Mouse (Mus musculus) CH12.LX (cell line): ENCODE data around the gene Cenpt. TPM values are rescaled to one million over a fixed set of nuclear protein-coding genes. Genes with fewer than 3 reads are reported as not detected.

Experiments used
- DNase-seq: peaks from one replicate; pipeline ENCODE4 v3.0.0-alpha.2; 2013; ENCODE audit errors: extremely low read depth
- H3K27ac ChIP-seq: 2 replicates; pipeline ENCODE4 v1.5.1; 2012; ENCODE audit warnings: low read depth, mild to moderate bottlenecking, control low read depth, moderate library complexity; ENCODE audit not compliant: insufficient read depth
- H3K27me3 ChIP-seq: replicated peaks from 2 replicates; pipeline ENCODE3; 2012; ENCODE audit warnings: inconsistent platforms
- H3K36me3 ChIP-seq, 2 experiments: replicated peaks in 1 of 2; 2 replicates each; pipeline versions ENCODE3 to v1.6.1; 2012; ENCODE audit warnings: inconsistent platforms in 1 of 2, low read length in 1 of 2, mild to moderate bottlenecking in 1 of 2, mixed read lengths in 1 of 2, moderate library complexity in 1 of 2; ENCODE audit not compliant: control insufficient read depth in 1 of 2, insufficient read depth in 1 of 2
- H3K4me1 ChIP-seq, 2 experiments: 2 replicates each; pipeline ENCODE4 v1.6.1; 2012; ENCODE audit warnings: inconsistent platforms in 1 of 2, moderate library complexity in 1 of 2; ENCODE audit not compliant: insufficient read depth in 2 of 2, control insufficient read depth in 1 of 2
- H3K4me2 ChIP-seq: 2 replicates; pipeline ENCODE4 v1.6.1; 2012; ENCODE audit warnings: low read depth, mild to moderate bottlenecking, control low read depth; ENCODE audit not compliant: poor library complexity, insufficient read depth, severe bottlenecking
- H3K4me3 ChIP-seq, 3 experiments: fragments of 150-350 bp in 1 of 3; sonication (generic) in 1 of 3; replicated peaks in 1 of 3; 2 replicates each; pipeline versions ENCODE3 to v1.5.1; 2011 to 2012; ENCODE audit warnings: low read depth in 2 of 3, low read length in 2 of 3, mild to moderate bottlenecking in 2 of 3, moderate library complexity in 2 of 3, control low read depth in 1 of 3, improper control_type of control experiment in 1 of 3, inconsistent platforms in 1 of 3, mixed read lengths in 1 of 3; ENCODE audit not compliant: poor library complexity in 1 of 3
- H3K79me2 ChIP-seq: replicated peaks from 2 replicates; pipeline ENCODE4 v1.6.1; 2012; ENCODE audit warnings: mild to moderate bottlenecking, moderate library complexity; ENCODE audit not compliant: control insufficient read depth, poor library complexity, insufficient read depth, severe bottlenecking; ENCODE audit errors: extremely low read depth
- H3K9ac ChIP-seq: 2 replicates; pipeline ENCODE4 v1.6.1; 2012; ENCODE audit warnings: low read depth, mild to moderate bottlenecking, control low read depth, moderate library complexity; ENCODE audit not compliant: insufficient read depth
- H3K9me3 ChIP-seq: replicated peaks from 2 replicates; pipeline ENCODE3; 2012; ENCODE audit warnings: low read length, inconsistent platforms, mixed read lengths
- BHLHE40 ChIP-seq: IDR thresholded peaks from 2 replicates; pipeline ENCODE4 v1.6.1; 2011; ENCODE audit warnings: mild to moderate bottlenecking, low read depth, low read length, improper control_type of control experiment
- CHD1 ChIP-seq: IDR thresholded peaks from 2 replicates; pipeline ENCODE4 v1.6.1; 2012; ENCODE audit warnings: low read depth, low read length, improper control_type of control experiment, inconsistent platforms
- CHD2 ChIP-seq: IDR thresholded peaks from 2 replicates; pipeline ENCODE4 v1.6.1; 2011; ENCODE audit warnings: low read length, improper control_type of control experiment
- CTCF ChIP-seq, 2 experiments: IDR thresholded peaks in 1 of 2; conservative IDR thresholded peaks in 1 of 2; 2 replicates each; pipeline ENCODE4 v1.5.1; 2011 to 2012; ENCODE audit warnings: low read depth in 2 of 2, low read length in 2 of 2, improper control_type of control experiment in 1 of 2, inconsistent platforms in 1 of 2, mild to moderate bottlenecking in 1 of 2, moderate library complexity in 1 of 2
- E2F4 ChIP-seq: IDR thresholded peaks from 2 replicates; pipeline ENCODE4 v1.6.1; 2011; ENCODE audit warnings: low read depth, low read length, improper control_type of control experiment; ENCODE audit not compliant: insufficient replicate concordance
- EP300 ChIP-seq: IDR thresholded peaks from 2 replicates; pipeline ENCODE4 v1.6.1; 2011; ENCODE audit warnings: low read length, improper control_type of control experiment
- ETS1 ChIP-seq: conservative IDR thresholded peaks from 2 replicates; pipeline ENCODE4 v1.6.1; 2012; ENCODE audit warnings: low read depth, mild to moderate bottlenecking, inconsistent platforms, low read length, improper control_type of control experiment, moderate library complexity
- GABPA ChIP-seq: IDR thresholded peaks from 2 replicates; pipeline ENCODE4 v1.6.1; 2012; ENCODE audit warnings: low read depth, low read length, improper control_type of control experiment, inconsistent platforms; ENCODE audit not compliant: insufficient replicate concordance
- HCFC1 ChIP-seq: IDR thresholded peaks from 2 replicates; pipeline ENCODE4 v1.6.1; 2012; ENCODE audit warnings: low read depth, mild to moderate bottlenecking, inconsistent platforms, low read length, improper control_type of control experiment
- IRF4 ChIP-seq: IDR thresholded peaks from 2 replicates; pipeline ENCODE4 v1.6.1; 2014; ENCODE audit warnings: low read depth, mild to moderate bottlenecking, inconsistent platforms, low read length, improper control_type of control experiment
- JUN ChIP-seq: IDR thresholded peaks from 2 replicates; pipeline ENCODE4 v1.6.1; 2011; ENCODE audit warnings: low read depth, mild to moderate bottlenecking, low read length, improper control_type of control experiment, moderate library complexity; ENCODE audit not compliant: insufficient read depth
- JUND ChIP-seq: conservative IDR thresholded peaks from 2 replicates; pipeline ENCODE4 v1.6.1; 2011; ENCODE audit warnings: low read depth, low read length, improper control_type of control experiment
- KAT2A ChIP-seq: IDR thresholded peaks from 2 replicates; pipeline ENCODE4 v1.6.1; 2012; ENCODE audit warnings: low read length, improper control_type of control experiment, inconsistent platforms; ENCODE audit not compliant: insufficient replicate concordance
- MAFK ChIP-seq: IDR thresholded peaks from 2 replicates; pipeline ENCODE4 v1.6.1; 2011; ENCODE audit warnings: low read length, improper control_type of control experiment; ENCODE audit not compliant: insufficient replicate concordance
- MEF2A ChIP-seq: IDR thresholded peaks from 2 replicates; pipeline ENCODE4 v1.6.1; 2014; ENCODE audit warnings: low read depth, mild to moderate bottlenecking, inconsistent platforms, low read length, improper control_type of control experiment, borderline replicate concordance
- MXI1 ChIP-seq: IDR thresholded peaks from 2 replicates; pipeline ENCODE4 v1.6.1; 2011; ENCODE audit warnings: mild to moderate bottlenecking, low read depth, low read length, improper control_type of control experiment
- MYC ChIP-seq: IDR thresholded peaks from 2 replicates; pipeline ENCODE4 v1.6.1; 2011; ENCODE audit warnings: low read depth, mild to moderate bottlenecking, improper control_type of control experiment, low read length
- NELFE ChIP-seq: IDR thresholded peaks from 2 replicates; pipeline ENCODE4 v1.6.1; 2011; ENCODE audit warnings: low read depth, low read length, improper control_type of control experiment
- NRF1 ChIP-seq: IDR thresholded peaks from 2 replicates; pipeline ENCODE4 v1.6.1; 2014; ENCODE audit warnings: low read depth, mild to moderate bottlenecking, inconsistent platforms, low read length, improper control_type of control experiment, moderate library complexity
- PAX5 ChIP-seq: IDR thresholded peaks from 2 replicates; pipeline ENCODE4 v1.6.1; 2012; ENCODE audit warnings: low read length, inconsistent platforms, mixed read lengths
- POLR2A ChIP-seq: IDR thresholded peaks from 2 replicates; pipeline ENCODE4 v1.6.1; 2011; ENCODE audit warnings: low read depth, mild to moderate bottlenecking, improper control_type of control experiment, low read length
- POLR2AphosphoS2 ChIP-seq: IDR thresholded peaks from 2 replicates; pipeline ENCODE4 v1.6.1; 2011; ENCODE audit warnings: low read depth, low read length, improper control_type of control experiment
- RAD21 ChIP-seq: IDR thresholded peaks from 2 replicates; pipeline ENCODE4 v1.6.1; 2011; ENCODE audit warnings: low read depth, mild to moderate bottlenecking, low read length, improper control_type of control experiment, moderate library complexity
- RCOR1 ChIP-seq: conservative IDR thresholded peaks from 2 replicates; pipeline ENCODE4 v1.6.1; 2012; ENCODE audit warnings: low read depth, mild to moderate bottlenecking, inconsistent platforms, low read length, improper control_type of control experiment
- SIN3A ChIP-seq: IDR thresholded peaks from 2 replicates; pipeline ENCODE4 v1.6.1; 2012; ENCODE audit warnings: low read length, improper control_type of control experiment, inconsistent platforms
- SMC3 ChIP-seq: IDR thresholded peaks from 2 replicates; pipeline ENCODE4 v1.6.1; 2011; ENCODE audit warnings: low read depth, low read length, improper control_type of control experiment
- TBP ChIP-seq: conservative IDR thresholded peaks from 2 replicates; pipeline ENCODE4 v1.6.1; 2011; ENCODE audit warnings: low read depth, low read length, improper control_type of control experiment
- TCF12 ChIP-seq: IDR thresholded peaks from 2 replicates; pipeline ENCODE4 v1.6.1; 2014; ENCODE audit warnings: low read depth, mild to moderate bottlenecking, inconsistent platforms, low read length, improper control_type of control experiment
- UBTF ChIP-seq: IDR thresholded peaks from 2 replicates; pipeline ENCODE4 v1.6.1; 2012; ENCODE audit warnings: low read depth, mild to moderate bottlenecking, inconsistent platforms, low read length, improper control_type of control experiment, moderate library complexity
- USF1 ChIP-seq: IDR thresholded peaks from 2 replicates; pipeline ENCODE4 v1.6.1; 2014; ENCODE audit warnings: low read depth, mild to moderate bottlenecking, inconsistent platforms, low read length, improper control_type of control experiment
- USF2 ChIP-seq: conservative IDR thresholded peaks from 2 replicates; pipeline ENCODE4 v1.6.1; 2011; ENCODE audit warnings: low read depth, low read length, improper control_type of control experiment
- ZC3H11A ChIP-seq: IDR thresholded peaks from 2 replicates; pipeline ENCODE4 v1.6.1; 2012; ENCODE audit warnings: low read depth, mild to moderate bottlenecking, inconsistent platforms, low read length, improper control_type of control experiment
- ZKSCAN1 ChIP-seq: IDR thresholded peaks from 2 replicates; pipeline ENCODE4 v1.6.1; 2012; ENCODE audit warnings: low read depth, inconsistent platforms, low read length, improper control_type of control experiment, borderline replicate concordance
- ZMIZ1 ChIP-seq: IDR thresholded peaks from 2 replicates; pipeline ENCODE4 v1.6.1; 2012; ENCODE audit warnings: low read depth, mild to moderate bottlenecking, inconsistent platforms, low read length, improper control_type of control experiment
- ZNF384 ChIP-seq: IDR thresholded peaks from 2 replicates; pipeline ENCODE4 v1.6.1; 2012; ENCODE audit warnings: low read depth, low read length, improper control_type of control experiment, inconsistent platforms
- dilution Hi-C: fragments of 300-500 bp; cut with MboI; formaldehyde crosslinking; loops from 2 replicates; pipeline ENCODE4 v1.14.3; 2020; ENCODE audit warnings: low sequenced_read_pairs; ENCODE audit not compliant: extremely low pct_unique_long_range_greater_than_20kb, extremely low pct_ligation_motif_present
- in situ Hi-C: fragments of 300-500 bp; cut with MboI; formaldehyde crosslinking; loops from 3 replicates; pipeline ENCODE4 v1.14.3; 2019; ENCODE audit warnings: low sequenced_read_pairs, low pct_ligation_motif_present, low pct_unique_long_range_greater_than_20kb, mixed read lengths
- polyA plus RNA-seq: library from polyadenylated mRNA; unstranded; fragments of >175 nt; gene quantifications from 2 replicates; pipeline ENCODE4 v1.2.1, GENCODE M21; 2012; ENCODE audit warnings: low read depth; ENCODE audit not compliant: insufficient read length
- total RNA-seq, 2 experiments: library from RNA; depleted of rRNA; stranded (reverse); fragments of 300-350 nt in 1 of 2; fragments of >200 nt in 1 of 2; gene quantifications; 2 replicates each; pipeline ENCODE4 v1.2.3; 2012 to 2014

The Cenpt gene
- total and polyA plus RNA-seq, 3 experiments: 17.3 to 29.4 (median 21.3) TPM

DNA sequence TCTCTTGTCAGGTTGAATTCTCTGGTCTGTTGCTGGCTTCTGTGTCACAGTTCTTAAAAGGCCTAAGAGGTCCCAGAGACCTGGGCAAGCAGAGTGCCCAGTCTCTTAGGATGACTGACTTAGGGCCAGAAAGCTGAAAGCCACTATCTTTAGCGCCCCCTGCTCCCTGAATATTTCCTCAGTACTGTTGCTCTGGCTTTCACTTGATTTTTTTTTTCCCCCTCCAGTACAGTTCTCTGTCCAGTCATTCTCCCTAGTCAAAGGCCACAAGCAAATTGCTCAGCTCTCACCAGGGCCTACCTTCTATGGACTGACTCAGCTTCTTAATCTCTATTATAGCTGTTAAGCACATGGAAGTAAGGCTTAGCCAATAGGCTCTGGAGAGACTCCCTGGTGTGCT lies 8.9 kb upstream of the Cenpt start (continued):
- TF ChIP-seq IRF4 (no peak), CHD2 (no peak), ZNF384 (peak; percentile 80), BHLHE40 (no peak), MXI1 (no peak), RCOR1 (no peak), SMC3 (peak; percentile 39)

DNA sequence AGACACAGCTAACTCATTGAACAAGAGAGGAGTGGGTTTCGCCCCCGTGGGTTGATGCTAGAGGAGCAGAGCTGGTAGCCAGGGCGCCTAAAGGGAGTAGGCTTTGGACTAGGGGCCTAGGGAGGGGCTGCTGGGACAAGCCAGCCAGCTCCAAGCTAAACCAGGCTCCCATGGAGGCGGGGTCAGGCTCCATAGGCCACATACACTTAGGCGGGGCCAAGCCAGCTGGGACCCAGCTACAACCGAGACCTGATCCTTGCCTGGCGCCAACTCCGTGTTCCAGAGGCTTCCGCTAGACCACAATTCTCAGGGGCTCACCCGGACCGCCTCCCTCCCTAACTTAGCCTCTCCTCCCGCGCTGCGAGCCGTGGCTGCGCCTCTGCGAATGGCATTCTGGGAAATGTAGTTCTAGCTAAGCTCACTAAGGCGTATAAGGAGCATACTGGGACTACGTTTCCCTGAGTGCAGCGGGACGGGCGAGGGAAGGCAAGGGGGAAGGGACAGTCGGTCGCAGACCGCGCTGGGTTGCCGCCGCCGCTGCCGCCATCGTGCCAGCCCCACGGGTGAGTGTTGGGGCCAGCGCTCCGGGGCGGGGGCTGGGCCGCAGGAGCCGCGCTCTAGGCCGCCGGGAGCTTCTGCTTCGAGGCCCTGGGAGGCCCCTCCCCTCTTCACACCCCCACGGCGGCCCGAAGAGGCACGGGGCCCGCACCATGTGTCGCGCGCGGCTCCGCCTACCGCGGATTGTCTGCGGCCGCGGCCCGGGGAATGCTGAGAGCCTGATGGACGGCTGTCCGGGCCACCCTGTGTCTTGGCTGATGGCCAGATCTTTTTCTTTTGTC lies 7.3 kb upstream of the Cenpt start, which contains the start of gene Nutf2:
TSS of gene Nutf2 (plus strand) at position 438 of the 839 bp plus-strand sequence.
- Histone ChIP-seq H3K4me3 (peak within 1 kb of the TSS; percentile 92 to 99 (median 95)), H3K79me2 (peaks cover 84% of the 10 kb centered on the region), H3K27me3 (no peaks in the 10 kb centered on the region), H3K4me2 (peak within 1 kb of the TSS; percentile 94), H3K27ac (peak within 1 kb of the TSS; percentile 45), H3K36me3 (peaks cover 4 to 30% of the 10 kb centered on the region in 2 experiments), H3K9ac (peak within 1 kb of the TSS; percentile 73), H3K9me3 (no peaks in the 10 kb centered on the region), H3K4me1 (peaks cover 11 to 65% of the 10 kb centered on the region in 2 experiments; a peak in 3 of 4 replicates)
- peak; percentile 97 for DNase-seq
- dilution Hi-C loops (no loop called here), in situ Hi-C loops (no loop called here)
- TF ChIP-seq EP300: no peak
- TF ChIP-seq SMC3: no peak
- no peak for TF ChIP-seq UBTF
- TF ChIP-seq MAFK: no peak
- no peak for TF ChIP-seq MEF2A
- no peak for TF ChIP-seq ZNF384
- no peak for TF ChIP-seq ZC3H11A
- TF ChIP-seq USF1: no peak
- no peak; the same call in 1 of the 2 replicates for TF ChIP-seq ZMIZ1
- TF ChIP-seq MYC: peak; percentile 92
- TF ChIP-seq PAX5: no peak
- peak; percentile 97 for TF ChIP-seq CHD2
- TF ChIP-seq ETS1: peak; percentile 25; the same call in 1 of the 2 replicates
- peak; percentile 73 for TF ChIP-seq POLR2AphosphoS2
- peak; percentile 71 for TF ChIP-seq NELFE
- TF ChIP-seq USF2: no peak
- TF ChIP-seq TBP: no peak
- peak; percentile 82 for TF ChIP-seq TCF12
- TF ChIP-seq CHD1: no peak
- TF ChIP-seq KAT2A: peak; percentile 98
- TF ChIP-seq RAD21: no peak
- peak; percentile 52 for TF ChIP-seq NRF1
- peak; percentile 45; the same call in 1 of the 2 replicates for TF ChIP-seq IRF4
- TF ChIP-seq GABPA: peak; percentile 85; the same call in 1 of the 2 replicates
- no peak for TF ChIP-seq CTCF (conservative IDR thresholded peaks at IDR 0.05 in 1 of 2, IDR thresholded peaks at IDR 0.05 in 1 of 2; ENCODE audit: low read depth in 2 of 2, low read length in 2 of 2)
- peak; percentile 68 for TF ChIP-seq SIN3A
- no peak for TF ChIP-seq ZKSCAN1
- TF ChIP-seq JUND: no peak
- no peak for TF ChIP-seq JUN
- peak; percentile 20; the same call in 1 of the 2 replicates for TF ChIP-seq MXI1
- peak; percentile 96 for TF ChIP-seq E2F4
- TF ChIP-seq RCOR1: no peak
- TF ChIP-seq POLR2A: peak; percentile 80
- no peak for TF ChIP-seq BHLHE40
- peak; percentile 96 for TF ChIP-seq HCFC1
